Mouse (Mus musculus) MEL (cell line): Measurements from ENCODE around the gene Apbb2.

ENCODE experiments used
- CHD2 ChIP-seq: IDR thresholded peaks from 2 replicates; pipeline ENCODE4 v1.6.1; 2011; ENCODE audit warnings: low read length, improper control_type of control experiment
- CTCF ChIP-seq, 3 experiments: IDR thresholded peaks in 2 of 3; conservative IDR thresholded peaks in 1 of 3; 2 replicates each; pipeline ENCODE4 v1.5.1; 2011 to 2012; ENCODE audit warnings: low read length in 3 of 3, low read depth in 2 of 3, mild to moderate bottlenecking in 2 of 3, improper control_type of control experiment in 1 of 3, inconsistent platforms in 1 of 3, mixed read lengths in 1 of 3, moderate library complexity in 1 of 3; ENCODE audit not compliant: control insufficient read depth in 1 of 3, insufficient read depth in 1 of 3, poor library complexity in 1 of 3, severe bottlenecking in 1 of 3
- E2F4 ChIP-seq: IDR thresholded peaks from 2 replicates; pipeline ENCODE4 v1.6.1; 2011; ENCODE audit warnings: low read depth, low read length, improper control_type of control experiment, borderline replicate concordance
- MAFK ChIP-seq: IDR thresholded peaks from 2 replicates; pipeline ENCODE4 v1.6.1; 2011; ENCODE audit warnings: low read depth, mild to moderate bottlenecking, low read length, improper control_type of control experiment, borderline replicate concordance
- MAX ChIP-seq: IDR thresholded peaks from 2 replicates; pipeline ENCODE4 v1.6.1; 2011; ENCODE audit warnings: low read length, improper control_type of control experiment
- POLR2A ChIP-seq, 2 experiments: IDR thresholded peaks; 2 replicates each; pipeline ENCODE4 v1.6.1; 2011 to 2012; ENCODE audit warnings: low read length in 2 of 2, mild to moderate bottlenecking in 2 of 2, control low read depth in 1 of 2, improper control_type of control experiment in 1 of 2, low read depth in 1 of 2, moderate library complexity in 1 of 2; ENCODE audit not compliant: control insufficient read depth in 1 of 2, insufficient read depth in 1 of 2, poor library complexity in 1 of 2
- TCF12 ChIP-seq: IDR thresholded peaks from 2 replicates; pipeline ENCODE4 v1.6.1; 2014; ENCODE audit warnings: low read depth, mild to moderate bottlenecking, inconsistent platforms, low read length, improper control_type of control experiment, moderate library complexity
- ZNF384 ChIP-seq: IDR thresholded peaks from 2 replicates; pipeline ENCODE4 v1.6.1; 2012; ENCODE audit warnings: low read depth, mild to moderate bottlenecking, inconsistent platforms, low read length, improper control_type of control experiment

DNA sequence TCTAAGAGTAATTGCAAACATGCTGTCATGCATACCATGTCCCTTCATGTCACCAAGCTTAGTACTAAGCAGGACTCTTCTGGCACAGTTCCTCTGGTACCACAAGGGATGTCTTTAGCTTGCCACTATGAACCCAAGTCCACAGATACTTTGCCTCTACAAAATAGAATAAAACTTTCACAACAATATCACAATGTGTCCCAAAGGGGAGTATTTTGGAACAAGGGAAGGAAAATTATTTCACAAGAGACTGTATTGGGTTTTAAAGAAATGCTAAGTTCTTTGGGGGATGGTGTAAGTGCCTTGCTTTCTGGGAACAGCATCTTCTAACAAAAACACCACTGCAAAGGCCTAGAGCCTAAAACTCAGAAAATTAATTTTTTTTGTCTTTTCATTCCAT lies 105.2 kb downstream of the Apbb2 start:
- TF ChIP-seq CTCF (IDR thresholded peaks at IDR 0.05 in 2 of 3, conservative IDR thresholded peaks at IDR 0.05 in 1 of 3; ENCODE audit: control insufficient read depth in 1 of 3, insufficient read depth in 1 of 3, low read depth in 2 of 3, low read length in 3 of 3, poor library complexity in 1 of 3, severe bottlenecking in 1 of 3) (no peak), MAFK (no peak), MAX (no peak), TCF12 (no peak), POLR2A (IDR thresholded peaks at IDR 0.05; ENCODE audit: control insufficient read depth in 1 of 2, insufficient read depth in 1 of 2, low read depth in 1 of 2, low read length in 2 of 2, poor library complexity in 1 of 2) (no peak), E2F4 (no peak), ZNF384 (no peak), CHD2 (no peak)
